Comparison of ENCODE assay signal across 11 mouse cellular contexts in the genomic region with DNA sequence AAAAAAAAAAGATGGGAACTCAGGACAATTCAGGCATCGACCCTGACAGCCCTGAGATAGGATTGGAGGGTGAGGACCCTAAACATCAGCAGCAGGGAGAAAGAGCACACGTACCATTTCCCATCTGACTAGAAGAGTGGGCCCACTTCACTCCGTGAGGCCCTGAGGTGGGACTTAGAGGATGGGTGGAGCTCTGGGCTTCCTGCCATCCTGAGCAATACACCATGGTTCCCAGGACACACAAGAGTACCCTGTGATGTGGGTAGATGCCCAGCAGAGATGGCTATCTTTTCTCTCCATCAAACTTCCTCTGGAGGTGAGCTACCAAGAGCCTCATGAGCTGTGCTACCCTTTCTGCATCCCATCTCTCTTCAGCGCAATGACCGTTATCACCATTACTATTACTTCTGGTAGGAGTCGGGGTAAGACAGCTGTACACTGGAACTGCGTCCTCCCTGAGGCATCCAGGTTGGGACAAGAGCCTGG. TPM values are rescaled to one million over a fixed set of nuclear protein-coding genes. Genes with fewer than 3 reads are reported as not detected.
A peak's percentile ranks its signal among the peaks of the same experiment; 100 is the strongest.
DNase-seq lines count a peak whose midpoint lies in the region; ATAC-seq and TF ChIP-seq lines count a peak whose summit lies in the region.
"Had no signal": no experiment of that assay in that cellular context is flagged by ENCODE, and none has a peak within 500 bp of the region (broad histone marks: within the 10 kb centered on the region; RNA-seq: fewer than 3 reads in every experiment).

No protein-coding gene starts in this region.

- WGBS in kidney, embryonic 16.5 days: 24% methylated on average over 7 of the region's 7 CpGs
- 37% methylated on average over 7 of the region's 7 CpGs for WGBS in kidney, adult 2 months
- 22% methylated on average over 7 of the region's 7 CpGs for WGBS in embryonic facial prominence, embryonic 15.5 days
- WGBS in intestine, postnatal 0 days: 32% methylated on average over 7 of the region's 7 CpGs
- 19% methylated on average over 7 of the region's 7 CpGs for WGBS in neural tube, embryonic 15.5 days

- no peaks in the 10 kb centered on the region for H3K36me3 ChIP-seq in kidney, embryonic 16.5 days (ENCODE audit: insufficient read depth, low read length)
- no peaks in the 10 kb centered on the region for H3K36me3 ChIP-seq in kidney, adult 2 months (ENCODE audit: control insufficient read depth, insufficient read depth, low read length)
- no peaks in the 10 kb centered on the region for H3K36me3 ChIP-seq in embryonic facial prominence, embryonic 15.5 days
- no peaks in the 10 kb centered on the region for H3K36me3 ChIP-seq in intestine, postnatal 0 days (ENCODE audit: control insufficient read depth, insufficient read depth)
- H3K36me3 ChIP-seq in neural tube, embryonic 15.5 days: no peaks in the 10 kb centered on the region; the same call in 1 of the 2 replicates

- intact Hi-C loops in gastrocnemius, adult 2 months (cut with DNase I): no loop called here

- H3K4me2 ChIP-seq in kidney, embryonic 16.5 days (replicated peaks; ENCODE audit: low read depth, low read length): peak overlapping the region; percentile 71
- H3K4me2 ChIP-seq in embryonic facial prominence, embryonic 15.5 days (replicated peaks): peak overlapping the region; percentile 64
- peak overlapping the region; percentile 37 for H3K4me2 ChIP-seq in intestine, postnatal 0 days (replicated peaks; ENCODE audit: low read depth)
- H3K4me2 ChIP-seq in neural tube, embryonic 15.5 days: peak overlapping the region; percentile 78

- peaks cover 8% of the 10 kb centered on the region; the same call in 1 of the 2 replicates for H3K4me1 ChIP-seq in kidney, embryonic 16.5 days (ENCODE audit: insufficient read depth, low read length)
- H3K4me1 ChIP-seq in kidney, adult 2 months (ENCODE audit: control insufficient read depth, insufficient read depth, low read length): no peaks in the 10 kb centered on the region
- peaks cover 8% of the 10 kb centered on the region; the same call in 1 of the 2 replicates for H3K4me1 ChIP-seq in embryonic facial prominence, embryonic 15.5 days
- H3K4me1 ChIP-seq in intestine, postnatal 0 days (replicated peaks; ENCODE audit: control insufficient read depth, insufficient read depth, low read length): no peaks in the 10 kb centered on the region
- peaks cover 25% of the 10 kb centered on the region for H3K4me1 ChIP-seq in neural tube, embryonic 15.5 days

- peaks cover 5% of the 10 kb centered on the region; the same call in 1 of the 2 replicates for H3K9me3 ChIP-seq in kidney, embryonic 16.5 days (ENCODE audit: low read length)
- no peaks in the 10 kb centered on the region for H3K9me3 ChIP-seq in embryonic facial prominence, embryonic 15.5 days (replicated peaks)
- H3K9me3 ChIP-seq in intestine, postnatal 0 days (ENCODE audit: control insufficient read depth): no peaks in the 10 kb centered on the region
- H3K9me3 ChIP-seq in neural tube, embryonic 15.5 days (replicated peaks): no peaks in the 10 kb centered on the region

- no peak overlapping the region for H3K27ac ChIP-seq in kidney, embryonic 16.5 days (ENCODE audit: low read length)
- H3K27ac ChIP-seq in kidney, adult 2 months (ENCODE audit: insufficient read depth, low read depth, low read length): no peak overlapping the region
- H3K27ac ChIP-seq in embryonic facial prominence, embryonic 15.5 days (replicated peaks): no peak overlapping the region
- H3K27ac ChIP-seq in intestine, postnatal 0 days (ENCODE audit: low read depth, low read length): no peak overlapping the region
- H3K27ac ChIP-seq in neural tube, embryonic 15.5 days (replicated peaks): peak overlapping the region; percentile 69
- no peak overlapping the region for H3K27ac ChIP-seq in gastrocnemius, adult 2 months

- H3K4me3 ChIP-seq in kidney, embryonic 16.5 days (ENCODE audit: low read length): peak overlapping the region; percentile 40
- no peak overlapping the region for H3K4me3 ChIP-seq in kidney, adult 2 months (ENCODE audit: insufficient read depth, low read depth, low read length)
- H3K4me3 ChIP-seq in embryonic facial prominence, embryonic 15.5 days (replicated peaks): peak overlapping the region; percentile 38
- no peak overlapping the region; the same call in 1 of the 2 replicates for H3K4me3 ChIP-seq in intestine, postnatal 0 days (ENCODE audit: low read depth, low read length)
- H3K4me3 ChIP-seq in neural tube, embryonic 15.5 days (replicated peaks): peak overlapping the region; percentile 65
- no peak overlapping the region for H3K4me3 ChIP-seq in gastrocnemius, adult 2 months

- peaks cover 28% of the 10 kb centered on the region for H3K27me3 ChIP-seq in kidney, embryonic 16.5 days (ENCODE audit: insufficient read depth, low read length)
- H3K27me3 ChIP-seq in kidney, adult 2 months (replicated peaks; ENCODE audit: control insufficient read depth, insufficient read depth, low read length): no peaks in the 10 kb centered on the region
- peaks cover 49% of the 10 kb centered on the region for H3K27me3 ChIP-seq in embryonic facial prominence, embryonic 15.5 days
- peaks cover 20% of the 10 kb centered on the region for H3K27me3 ChIP-seq in intestine, postnatal 0 days (replicated peaks; ENCODE audit: control insufficient read depth, insufficient read depth, low read length)
- peaks cover 6% of the 10 kb centered on the region; the same call in 1 of the 2 replicates for H3K27me3 ChIP-seq in neural tube, embryonic 15.5 days (replicated peaks)

- no peak for TF ChIP-seq POLR2A in kidney, adult 2 months (IDR thresholded peaks at IDR 0.05; ENCODE audit: low read depth, low read length)

- ATAC-seq in kidney, embryonic 16.5 days (ENCODE audit: low FRiP score, low TSS enrichment): no peak
- ATAC-seq in embryonic facial prominence, embryonic 15.5 days (ENCODE audit: insufficient number of reproducible peaks, low FRiP score, low TSS enrichment, low read depth): no peak
- ATAC-seq in intestine, postnatal 0 days: no peak
- ATAC-seq in neural tube, embryonic 15.5 days (ENCODE audit: low FRiP score): no peak; the same call in 1 of the 2 replicates

- no peak for TF ChIP-seq CTCF in kidney, adult 2 months (conservative IDR thresholded peaks at IDR 0.05; ENCODE audit: insufficient read depth, insufficient read length, low read depth, low read length)
- no peak for TF ChIP-seq CTCF in intestine, postnatal 0 days (IDR thresholded peaks at IDR 0.05; ENCODE audit: low read depth)
- no peak for TF ChIP-seq CTCF in gastrocnemius, adult 2 months (IDR thresholded peaks at IDR 0.05)

- DNase-seq in kidney, adult 2 months: no peak
- DNase-seq in right cerebral cortex, adult 18-20 months: no peak
- no peak for DNase-seq in layer of hippocampus, adult 9-11 months
- DNase-seq in gastrocnemius, adult 2 months: no peak
- DNase-seq: kidney, postnatal 25 days had no signal

- H3K9ac ChIP-seq in kidney, embryonic 16.5 days (replicated peaks; ENCODE audit: low read length): no peak overlapping the region
- H3K9ac ChIP-seq in embryonic facial prominence, embryonic 15.5 days: no peak overlapping the region
- H3K9ac ChIP-seq in intestine, postnatal 0 days (ENCODE audit: low read depth, low read length): no peak overlapping the region
- H3K9ac ChIP-seq in neural tube, embryonic 15.5 days (replicated peaks): peak overlapping the region; percentile 76

RNA-seq across cellular contexts. Expression of gene Kcnt1, which starts 13.8 kb away (rescaled TPM):
- 0.74 and 0.91 TPM in 2 replicates for polyA plus RNA-seq in kidney, embryonic 16.5 days (2015; fragmentation: Nextera tagmentation; extraction: Ambion mirVana)
- polyA plus RNA-seq in kidney, adult 2 months (2012; rRNA removed): 36.1 and 47.1 TPM in 2 replicates
- polyA plus RNA-seq in embryonic facial prominence, embryonic 15.5 days (2015; fragmentation: Nextera tagmentation; extraction: Ambion mirVana): 0.32 and 0.42 TPM in 2 replicates
- polyA plus RNA-seq in intestine, postnatal 0 days (2015; fragmentation: Nextera tagmentation; extraction: Ambion mirVana): 0.18 TPM in 2 replicates
- polyA plus RNA-seq in neural tube, embryonic 15.5 days (2015; fragmentation: Nextera tagmentation; extraction: Ambion mirVana): 21.3 and 23.7 TPM in 2 replicates
- total RNA-seq in gastrocnemius, adult 2 months (2021): under 1 TPM in 1 of 2 experiments, not detected in 1; 0.05 TPM
- total RNA-seq: MEL had no signal

RNA-seq across cellular contexts. Expression of gene Sohlh1, which starts 30.2 kb away (rescaled TPM):
- polyA plus RNA-seq in kidney, embryonic 16.5 days (2015; fragmentation: Nextera tagmentation; extraction: Ambion mirVana): 0.24 TPM in 1 of 2 replicates, not detected in the other
- 0.06 TPM in 1 of 2 replicates, not detected in the other for polyA plus RNA-seq in kidney, adult 2 months (2012; rRNA removed)
- polyA plus RNA-seq in embryonic facial prominence, embryonic 15.5 days (2015; fragmentation: Nextera tagmentation; extraction: Ambion mirVana): not detected in 2 replicates
- not detected in 2 replicates for polyA plus RNA-seq in intestine, postnatal 0 days (2015; fragmentation: Nextera tagmentation; extraction: Ambion mirVana)
- polyA plus RNA-seq in neural tube, embryonic 15.5 days (2015; fragmentation: Nextera tagmentation; extraction: Ambion mirVana): not detected in 2 replicates
- total RNA-seq in gastrocnemius, adult 2 months (2021): not detected
- total RNA-seq: MEL had no signal
- polyA plus RNA-seq: frontal cortex, adult 2 months had no signal

RNA-seq across cellular contexts. Expression of gene Lcn9, which starts 54.3 kb away (rescaled TPM):
- not detected in 2 replicates for polyA plus RNA-seq in kidney, embryonic 16.5 days (2015; fragmentation: Nextera tagmentation; extraction: Ambion mirVana)
- polyA plus RNA-seq in kidney, adult 2 months (2012; rRNA removed): not detected in 2 replicates
- polyA plus RNA-seq in embryonic facial prominence, embryonic 15.5 days (2015; fragmentation: Nextera tagmentation; extraction: Ambion mirVana): not detected in 2 replicates
- polyA plus RNA-seq in intestine, postnatal 0 days (2015; fragmentation: Nextera tagmentation; extraction: Ambion mirVana): not detected in 2 replicates
- not detected in 2 replicates for polyA plus RNA-seq in neural tube, embryonic 15.5 days (2015; fragmentation: Nextera tagmentation; extraction: Ambion mirVana)
- total RNA-seq in gastrocnemius, adult 2 months (2021): not detected
- total RNA-seq: MEL had no signal
- polyA plus RNA-seq: frontal cortex, adult 2 months had no signal

Comparison
In these comparisons a context has a peak if more than half of its experiments do, and no peak if none do; other contexts are left out.
1. H3K4me3 ChIP-seq: peak in kidney, embryonic 16.5 days (single experiment), embryonic facial prominence, embryonic 15.5 days (single experiment) and neural tube, embryonic 15.5 days (single experiment); none in kidney, adult 2 months (single experiment), intestine, postnatal 0 days (single experiment) and gastrocnemius, adult 2 months (single experiment).
2. RNA of gene Kcnt1, which starts 13.8 kb away (polyA plus RNA-seq): 36.1 to 47.1 TPM in kidney, adult 2 months and 21.3 to 23.7 TPM in neural tube, embryonic 15.5 days; 0.74 to 0.91 TPM in kidney, embryonic 16.5 days, 0.32 to 0.42 TPM in embryonic facial prominence, embryonic 15.5 days and 0.18 TPM in intestine, postnatal 0 days; every median in the first group is over 10 times any median in the second.
3. Peak in every context shown above with its lines, with median percentiles within 50 percentile points of each other: H3K4me2 ChIP-seq.